Mouse (Mus musculus) layer of hippocampus, adult 18-20 months (tissue): Measurements from ENCODE around the gene Scamp4. TPM values are rescaled to one million over a fixed set of nuclear protein-coding genes. Genes with fewer than 3 reads are reported as not detected.
"Not testable (repeated sequence)": the region's sequence is repeated elsewhere in the genome, so short reads cannot be mapped to it uniquely, and the experiment has no call there.

Source experiments
- DNase-seq, 2 experiments: peaks; one replicate each; pipeline ENCODE4 v3.0.0; 2022; ENCODE audit warnings: low spot score in 2 of 2
- total RNA-seq, 2 experiments: library from RNA; stranded (reverse); gene quantifications; 2 replicates each; pipeline ENCODE4 v1.2.3; 2021

Gene Scamp4
- total RNA-seq, 2 experiments from 2014 or later, result 43.9 to 54.4 TPM

- peak in 1 of 2 experiments; percentile 74 for DNase-seq
These were observed 24.4 kb upstream of the Scamp4 start for GRCm38 (mm10) chr10:80578131-80578750.

GRCm38 (mm10) chr10:80578911-80579310 lies 23.8 kb upstream of the Scamp4 start:
- DNase-seq, result peak in 1 of 2 experiments; percentile 65

- DNase-seq, result no peak
These were observed 19.6 kb upstream of the Scamp4 start for GRCm38 (mm10) chr10:80583047-80583446.

- no peak for DNase-seq
These were observed 18.6 kb upstream of the Scamp4 start for GRCm38 (mm10) chr10:80584045-80584488.

- no peak for DNase-seq
These were observed 17.8 kb upstream of the Scamp4 start for GRCm38 (mm10) chr10:80584642-80585552.

- no peak for DNase-seq
These were observed 17.1 kb upstream of the Scamp4 start for GRCm38 (mm10) chr10:80585581-80585980.

GRCm38 (mm10) chr10:80586407-80587304 lies 16.0 kb upstream of the Scamp4 start:
- DNase-seq, result no peak

GRCm38 (mm10) chr10:80587305-80587657 lies 15.4 kb upstream of the Scamp4 start:
- no peak for DNase-seq

GRCm38 (mm10) chr10:80589127-80589878 lies 13.4 kb upstream of the Scamp4 start:
- DNase-seq, result no peak

GRCm38 (mm10) chr10:80589879-80590854 lies 12.5 kb upstream of the Scamp4 start, which contains the start of gene Abhd17a:
Abhd17a (minus strand) TSS chr10:80590341.
- peak; percentile 93 to 94 for DNase-seq

GRCm38 (mm10) chr10:80596318-80596717 lies 6.4 kb upstream of the Scamp4 start:
- no peak for DNase-seq

- DNase-seq, result no peak
These were observed 692 bp downstream of the Scamp4 start for GRCm38 (mm10) chr10:80603364-80603763.

- DNase-seq, result peak in 1 of 2 experiments; percentile 49
These were observed 1.4 kb downstream of the Scamp4 start for GRCm38 (mm10) chr10:80604001-80604509.

GRCm38 (mm10) chr10:80604988-80605387 lies 2.3 kb downstream of the Scamp4 start:
- DNase-seq, result no peak

- not testable (repeated sequence) for DNase-seq
These were observed 3.0 kb downstream of the Scamp4 start, which contains the start of gene Gm49322 for GRCm38 (mm10) chr10:80605721-80606120. Gm49322 (plus strand) TSS chr10:80606021.

- DNase-seq, result no peak
These were observed 3.6 kb downstream of the Scamp4 start for GRCm38 (mm10) chr10:80606306-80606705.

- DNase-seq, result no peak
These were observed 4.2 kb downstream of the Scamp4 start for GRCm38 (mm10) chr10:80606737-80607350.

GRCm38 (mm10) chr10:80608435-80608834 lies 5.8 kb downstream of the Scamp4 start:
- DNase-seq, result no peak
